In genomic region chr11:106268326-106269059, GRCm38 (mm10) we compare ENCODE assay signal across 8 mouse cellular contexts. TPM values are rescaled to one million over a fixed set of nuclear protein-coding genes. Genes with fewer than 3 reads are reported as not detected.
DNase-seq lines count a peak whose midpoint lies in the region; ATAC-seq and TF ChIP-seq lines count a peak whose summit lies in the region.

No protein-coding gene starts in this region.

- ATAC-seq in heart, postnatal 0 days (ENCODE audit: insufficient read depth, low read depth), result no peak

- H3K36me3 ChIP-seq in heart, postnatal 0 days (replicated peaks; ENCODE audit: control insufficient read depth, insufficient read depth, low read length), result peaks cover 39% of the 10 kb centered on the region

- H3K27ac ChIP-seq in heart, postnatal 0 days (ENCODE audit: low read depth), result peak overlapping the region; percentile 64

- TF ChIP-seq CTCF in heart, postnatal 0 days (IDR thresholded peaks at IDR 0.05; ENCODE audit: low read depth), result no peak
- no peak for TF ChIP-seq CTCF in lung, adult 2 months (IDR thresholded peaks at IDR 0.05; ENCODE audit: insufficient read depth, low read length)

- no peak overlapping the region for H3K4me3 ChIP-seq in heart, postnatal 0 days (ENCODE audit: low read depth, low read length)
- no peak overlapping the region for H3K4me3 ChIP-seq in lung, adult 2 months (replicated peaks; ENCODE audit: extremely low read depth, low read depth, low read length)

- no peaks in the 10 kb centered on the region for H3K9me3 ChIP-seq in heart, postnatal 0 days (replicated peaks; ENCODE audit: control insufficient read depth, low read length)

- H3K9ac ChIP-seq in heart, postnatal 0 days (replicated peaks; ENCODE audit: low read depth, low read length), result no peak overlapping the region

- H3K4me2 ChIP-seq in heart, postnatal 0 days (ENCODE audit: low read depth, low read length), result peak overlapping the region; percentile 12; the same call in 1 of the 2 replicates

- H3K4me1 ChIP-seq in heart, postnatal 0 days (ENCODE audit: control insufficient read depth, insufficient read depth), result peaks cover 36% of the 10 kb centered on the region
- peaks cover 28% of the 10 kb centered on the region for H3K4me1 ChIP-seq in lung, adult 2 months (ENCODE audit: control insufficient read depth, insufficient read depth, low read length)

- peak; percentile 40; the same call in 1 of the 2 replicates for TF ChIP-seq POLR2A in lung, adult 2 months (IDR thresholded peaks at IDR 0.05; ENCODE audit: borderline replicate concordance, extremely low read depth, low read depth, low read length)

- H3K27me3 ChIP-seq in heart, postnatal 0 days (ENCODE audit: control insufficient read depth, insufficient read depth, low read length), result no peaks in the 10 kb centered on the region

- 53% methylated on average over 8 of the region's 8 CpGs for WGBS in heart, postnatal 0 days
- WGBS in lung, adult 2 months, result 38% methylated on average over 8 of the region's 8 CpGs

- peak; percentile 77 for DNase-seq in 3T3-L1 (ENCODE audit: low read depth, low spot score)
- peak; percentile 91 to 92 for DNase-seq in adrenal gland, postnatal 36 days
- peak; percentile 68 for DNase-seq in fat pad, adult 2 months (ENCODE audit: extremely low read depth, low read depth, low spot score)
- no peak for DNase-seq in heart, postnatal 0 days (ENCODE audit: low spot score)
- peak; percentile 67 to 90 for DNase-seq in kidney, postnatal 25 days
- DNase-seq in lung, adult 2 months, result peak; percentile 67
- peak; percentile 71 to 76 for DNase-seq in right cerebral cortex, postnatal 10 days (ENCODE audit: low spot score in 2 of 2)
- no peak for DNase-seq in retina, postnatal 1 day

- TF ChIP-seq EP300 in heart, postnatal 0 days (IDR thresholded peaks at IDR 0.05; ENCODE audit: low read depth), result no peak

RNA-seq across cellular contexts. Expression of gene Smarcd2, which starts 4.3 kb away (rescaled TPM):
- total RNA-seq in adrenal gland, postnatal 36 days (2021), result 10 to 100 TPM; 68.1 to 86.5 TPM
- total RNA-seq in heart, postnatal 0 days (2014; rRNA removed; ENCODE audit: low replicate concordance), result 32.9 and 43.0 TPM in 2 replicates
- polyA plus RNA-seq in heart, postnatal 0 days (2015; fragmentation: Nextera tagmentation; extraction: Ambion mirVana), result 10.5 and 10.7 TPM in 2 replicates
- polyA plus RNA-seq in lung, adult 2 months (2012; rRNA removed), result 107 and 125 TPM in 2 replicates

RNA-seq across cellular contexts. Expression of gene Tcam1, which starts 8.0 kb away (rescaled TPM):
- under 1 TPM; 0.23 to 0.36 TPM for total RNA-seq in adrenal gland, postnatal 36 days (2021)
- not detected in 2 replicates for total RNA-seq in heart, postnatal 0 days (2014; rRNA removed; ENCODE audit: low replicate concordance)
- polyA plus RNA-seq in heart, postnatal 0 days (2015; fragmentation: Nextera tagmentation; extraction: Ambion mirVana), result 0.04 TPM in 1 of 2 replicates, not detected in the other
- 0.05 and 0.06 TPM in 2 replicates for polyA plus RNA-seq in lung, adult 2 months (2012; rRNA removed)

RNA-seq across cellular contexts. Expression of gene Psmc5, which starts 12.5 kb away (rescaled TPM):
- total RNA-seq in adrenal gland, postnatal 36 days (2021), result 100 to 1,000 TPM; 154 to 172 TPM
- 45.8 and 50.8 TPM in 2 replicates for total RNA-seq in heart, postnatal 0 days (2014; rRNA removed; ENCODE audit: low replicate concordance)
- polyA plus RNA-seq in heart, postnatal 0 days (2015; fragmentation: Nextera tagmentation; extraction: Ambion mirVana), result 208 and 210 TPM in 2 replicates
- polyA plus RNA-seq in lung, adult 2 months (2012; rRNA removed), result 28.4 and 50.0 TPM in 2 replicates

RNA-seq across cellular contexts. Expression of gene Ftsj3, which starts 12.6 kb away (rescaled TPM):
- total RNA-seq in adrenal gland, postnatal 36 days (2021), result 10 to 100 TPM; 55.2 to 66.2 TPM
- total RNA-seq in heart, postnatal 0 days (2014; rRNA removed; ENCODE audit: low replicate concordance), result 21.2 and 32.7 TPM in 2 replicates
- polyA plus RNA-seq in heart, postnatal 0 days (2015; fragmentation: Nextera tagmentation; extraction: Ambion mirVana), result 19.2 and 23.1 TPM in 2 replicates
- 7.0 and 10.0 TPM in 2 replicates for polyA plus RNA-seq in lung, adult 2 months (2012; rRNA removed)

RNA-seq across cellular contexts. Expression of gene Gh, which starts 33.2 kb away (rescaled TPM):
- not detected for total RNA-seq in adrenal gland, postnatal 36 days (2021)
- total RNA-seq in heart, postnatal 0 days (2014; rRNA removed; ENCODE audit: low replicate concordance), result not detected in 2 replicates
- polyA plus RNA-seq in heart, postnatal 0 days (2015; fragmentation: Nextera tagmentation; extraction: Ambion mirVana), result not detected in 2 replicates
- polyA plus RNA-seq in lung, adult 2 months (2012; rRNA removed), result 0.19 and 0.28 TPM in 2 replicates

Comparison
In these comparisons a context has a peak if more than half of its experiments do, and no peak if none do; other contexts are left out.
1. DNase-seq: peak in 3T3-L1 (single experiment), adrenal gland, postnatal 36 days (2 of 2), fat pad, adult 2 months (single experiment), kidney, postnatal 25 days (2 of 2), lung, adult 2 months (single experiment) and right cerebral cortex, postnatal 10 days (2 of 2); none in heart, postnatal 0 days (single experiment) and retina, postnatal 1 day (single experiment).